Comparison of ENCODE assay signal across 29 mouse cellular contexts in genomic region chr15:102049871-102050270, GRCm38 (mm10). TPM values are rescaled to one million over a fixed set of nuclear protein-coding genes. Genes with fewer than 3 reads are reported as not detected.
"Had no signal": no experiment of that assay in that cellular context is flagged by ENCODE, and none has a peak within 500 bp of the region (broad histone marks: within the 10 kb centered on the region; RNA-seq: fewer than 3 reads in every experiment).

No protein-coding gene starts in this region.

- H3K4me2 ChIP-seq: embryonic facial prominence, embryonic 12.5 days; embryonic facial prominence, embryonic 13.5 days; embryonic facial prominence, embryonic 15.5 days; forebrain, embryonic 12.5 days; forebrain, embryonic 13.5 days; forebrain, embryonic 15.5 days had no signal

- H3K9me3 ChIP-seq: embryonic facial prominence, embryonic 12.5 days; embryonic facial prominence, embryonic 13.5 days; embryonic facial prominence, embryonic 15.5 days; forebrain, embryonic 10.5 days; forebrain, embryonic 12.5 days; forebrain, embryonic 13.5 days; forebrain, embryonic 15.5 days; heart, embryonic 10.5 days had no signal

- H3K9ac ChIP-seq: embryonic facial prominence, embryonic 12.5 days; embryonic facial prominence, embryonic 13.5 days; embryonic facial prominence, embryonic 15.5 days; forebrain, embryonic 12.5 days; forebrain, embryonic 13.5 days; forebrain, embryonic 15.5 days; forebrain, postnatal 0 days had no signal

- ATAC-seq: forebrain, embryonic 13.5 days; forebrain, embryonic 14.5 days; forebrain, embryonic 15.5 days; forebrain, embryonic 16.5 days; forebrain, postnatal 0 days had no signal

- H3K36me3 ChIP-seq: embryonic facial prominence, embryonic 12.5 days; embryonic facial prominence, embryonic 13.5 days; embryonic facial prominence, embryonic 15.5 days; forebrain, embryonic 10.5 days; forebrain, embryonic 12.5 days; forebrain, embryonic 15.5 days; heart, embryonic 10.5 days had no signal

- DNase-seq: cerebellum, adult 9-10 months; cerebellum, adult 9-11 months; cerebellum, postnatal 10 days; cerebellum, postnatal 14 days; cerebellum, postnatal 25 days; cerebellum, postnatal 36 days; embryo, embryonic 11 days; forebrain, postnatal 0 days; gastrocnemius, adult 2 months; gastrocnemius, postnatal 10 days; gastrocnemius, postnatal 14 days; gastrocnemius, postnatal 25 days; gastrocnemius, postnatal 36 days; heart, adult 11 months; heart, adult 18-20 months; heart, adult 2 months had no signal

- H3K27ac ChIP-seq: embryonic facial prominence, embryonic 12.5 days; embryonic facial prominence, embryonic 13.5 days; embryonic facial prominence, embryonic 15.5 days; forebrain, embryonic 10.5 days; forebrain, embryonic 12.5 days; forebrain, embryonic 13.5 days; forebrain, embryonic 15.5 days; gastrocnemius, adult 2 months; heart, adult 2 months; heart, embryonic 10.5 days had no signal

- H3K4me1 ChIP-seq: embryonic facial prominence, embryonic 12.5 days; forebrain, embryonic 12.5 days had no signal

- H3K4me3 ChIP-seq: embryonic facial prominence, embryonic 12.5 days; embryonic facial prominence, embryonic 13.5 days; embryonic facial prominence, embryonic 15.5 days; erythroblast, embryonic 14.5 days; forebrain, embryonic 10.5 days; forebrain, embryonic 12.5 days; forebrain, embryonic 13.5 days; forebrain, embryonic 15.5 days; gastrocnemius, adult 2 months; heart, adult 2 months; heart, embryonic 10.5 days had no signal

- H3K27me3 ChIP-seq: embryonic facial prominence, embryonic 12.5 days; embryonic facial prominence, embryonic 13.5 days; embryonic facial prominence, embryonic 15.5 days; forebrain, embryonic 13.5 days; forebrain, embryonic 15.5 days had no signal

RNA-seq across cellular contexts. Expression of gene Krt8, which starts 45.6 kb away (rescaled TPM):
- total RNA-seq: common myeloid progenitor, adult 5-6 weeks; gastrocnemius, adult 2 months had no signal

RNA-seq across cellular contexts. Expression of gene Tns2, which starts 50.3 kb away (rescaled TPM):
- total RNA-seq: common myeloid progenitor, adult 5-6 weeks; granulocyte monocyte progenitor cell, adult 5-6 weeks had no signal
